Mouse (Mus musculus) heart, embryonic 10.5 days (tissue): Measurements from ENCODE around the gene Dguok. TPM values are rescaled to one million over a fixed set of nuclear protein-coding genes. Genes with fewer than 3 reads are reported as not detected.

ENCODE experiments used
- DNase-seq: peaks from one replicate; pipeline ENCODE4 v3.0.0-alpha.2; 2017; ENCODE audit warnings: low spot score
- H3K27ac ChIP-seq: fragments of 300-500 bp; sonication (generic); 2 replicates; pipeline ENCODE4 v1.5.1; 2016; ENCODE audit warnings: mild to moderate bottlenecking
- H3K27me3 ChIP-seq: fragments of 300-500 bp; sonication (generic); 2 replicates; pipeline ENCODE4 v1.6.1; 2016; ENCODE audit warnings: mild to moderate bottlenecking; ENCODE audit not compliant: poor library complexity, insufficient read depth, severe bottlenecking
- H3K36me3 ChIP-seq: fragments of 300-500 bp; sonication (generic); 2 replicates; pipeline ENCODE4 v1.6.1; 2016; ENCODE audit warnings: mild to moderate bottlenecking, moderate library complexity
- H3K4me1 ChIP-seq: fragments of 300-500 bp; sonication (generic); 2 replicates; pipeline ENCODE4 v1.6.1; 2016; ENCODE audit warnings: mild to moderate bottlenecking
- H3K4me3 ChIP-seq: fragments of 300-500 bp; sonication (generic); 2 replicates; pipeline ENCODE4 v1.5.1; 2016; ENCODE audit warnings: mild to moderate bottlenecking, moderate library complexity
- H3K9me3 ChIP-seq: fragments of 300-500 bp; sonication (generic); 2 replicates; pipeline ENCODE4 v1.6.1; 2016; ENCODE audit warnings: mild to moderate bottlenecking, moderate library complexity
- WGBS: fragments of 180-500 bp; shearing (Covaris S2); methylation state at CpG from one replicate; pipeline ENCODE4 v1.1.7; 2016; 5-methylcytosine and 5-hydroxymethylcytosine counted together
- polyA plus RNA-seq: library from polyadenylated mRNA; unstranded; fragments of >200 nt; fragmentation: Nextera tagmentation; extraction: Ambion mirVana; gene quantifications from 2 replicates; pipeline ENCODE4 v1.2.1, GENCODE M21; 2016

The Dguok gene
- polyA plus RNA-seq, result 56.5 and 59.1 TPM in 2 replicates

DNA sequence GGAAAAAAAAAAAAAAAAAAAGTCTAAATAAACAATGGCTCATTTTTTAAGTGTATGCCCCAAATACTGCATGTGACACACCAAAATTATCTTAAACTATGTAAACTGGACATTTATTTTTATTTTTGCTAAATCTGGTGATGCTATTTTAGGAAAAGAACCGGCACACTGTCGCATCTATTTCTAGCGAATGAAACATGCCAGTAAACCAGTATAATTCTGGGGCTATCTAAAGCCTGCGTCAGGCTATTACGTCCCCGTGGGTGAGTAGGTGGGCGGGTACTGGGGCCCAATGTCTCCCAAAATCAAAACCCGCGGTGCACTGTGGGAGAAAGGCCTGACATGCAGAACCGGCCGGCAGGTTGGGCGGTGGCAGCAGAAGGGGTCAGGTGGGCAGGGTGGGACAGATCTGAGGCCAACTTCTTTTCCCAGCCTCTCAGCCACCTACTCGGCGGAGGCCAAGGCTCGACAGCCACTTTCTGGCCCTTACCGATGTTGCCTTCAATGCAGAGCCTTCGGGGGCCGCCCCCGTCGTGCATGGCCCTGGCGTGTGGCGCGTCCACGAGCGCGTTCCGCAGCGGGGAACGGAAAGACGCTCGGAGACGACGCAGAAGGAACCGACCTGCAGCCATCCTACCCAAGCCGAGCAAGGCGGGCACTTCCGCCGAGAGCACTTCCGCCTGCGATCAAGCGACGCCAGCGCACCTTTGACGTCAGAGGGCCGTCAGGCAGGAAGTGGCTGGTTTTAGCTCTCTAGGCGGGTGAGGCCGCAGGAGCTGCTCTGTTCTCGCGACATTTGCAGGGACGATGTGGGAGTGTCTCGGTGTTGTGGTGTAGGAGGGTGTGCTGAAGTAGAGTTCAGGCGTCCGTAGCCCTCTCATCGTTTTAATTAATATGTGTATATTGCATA is at the start of gene Dguok:
TSS of gene Dguok (minus strand) at position 712 of the 910 bp plus-strand sequence.
- Histone ChIP-seq H3K4me1 (peaks cover 17% of the 10 kb centered on the region), H3K27ac (peak within 1 kb of the TSS; percentile 96), H3K27me3 (no peaks in the 10 kb centered on the region), H3K36me3 (no peaks in the 10 kb centered on the region), H3K9me3 (no peaks in the 10 kb centered on the region), H3K4me3 (peak within 1 kb of the TSS; percentile 84)
- peak; percentile 100 for DNase-seq
- under 1% methylated on average over 54 of the region's 54 CpGs for WGBS

DNA sequence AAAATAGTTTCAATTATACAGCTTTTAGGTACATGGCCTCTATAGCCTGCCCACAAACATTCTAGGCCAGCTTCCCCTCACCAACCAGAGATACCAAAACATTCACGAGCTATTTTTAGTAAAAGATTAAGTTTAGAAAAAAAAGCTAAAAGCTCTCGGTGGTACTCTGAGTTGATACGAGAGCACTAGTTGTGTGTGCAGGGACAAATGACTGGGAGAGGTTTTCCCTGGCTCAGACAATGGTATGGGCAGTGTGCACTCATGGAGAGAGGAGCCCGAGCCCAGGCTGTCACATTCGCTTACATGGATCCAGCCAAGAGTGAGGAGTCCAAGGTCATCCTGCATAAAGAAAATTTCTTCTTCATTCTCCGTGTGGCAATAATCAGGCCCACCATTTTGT is 49.2 kb upstream of the Dguok start:
- 47% methylated on average over 6 of the region's 6 CpGs for WGBS
- peaks cover 36% of the 10 kb centered on the region for H3K36me3 ChIP-seq
- H3K4me1 ChIP-seq, result peaks cover 41% of the 10 kb centered on the region
- no peaks in the 10 kb centered on the region for H3K9me3 ChIP-seq
- no peaks in the 10 kb centered on the region for H3K27me3 ChIP-seq
- H3K27ac ChIP-seq, result peak overlapping the region; percentile 43; the same call in 1 of the 2 replicates
- no peak for DNase-seq
- no peak overlapping the region for H3K4me3 ChIP-seq

- WGBS, result 73% methylated on average over 5 of the region's 5 CpGs
- no peaks in the 10 kb centered on the region for H3K9me3 ChIP-seq
- no peak overlapping the region for H3K4me3 ChIP-seq
- DNase-seq, result no peak
- peaks cover 30% of the 10 kb centered on the region for H3K36me3 ChIP-seq
- no peak overlapping the region for H3K27ac ChIP-seq
- peaks cover 5% of the 10 kb centered on the region; the same call in 1 of the 2 replicates for H3K4me1 ChIP-seq
- no peaks in the 10 kb centered on the region for H3K27me3 ChIP-seq
These were observed 41.6 kb upstream of the Dguok start for GRCm38 (mm10) chr6:83548346-83548745.

DNA sequence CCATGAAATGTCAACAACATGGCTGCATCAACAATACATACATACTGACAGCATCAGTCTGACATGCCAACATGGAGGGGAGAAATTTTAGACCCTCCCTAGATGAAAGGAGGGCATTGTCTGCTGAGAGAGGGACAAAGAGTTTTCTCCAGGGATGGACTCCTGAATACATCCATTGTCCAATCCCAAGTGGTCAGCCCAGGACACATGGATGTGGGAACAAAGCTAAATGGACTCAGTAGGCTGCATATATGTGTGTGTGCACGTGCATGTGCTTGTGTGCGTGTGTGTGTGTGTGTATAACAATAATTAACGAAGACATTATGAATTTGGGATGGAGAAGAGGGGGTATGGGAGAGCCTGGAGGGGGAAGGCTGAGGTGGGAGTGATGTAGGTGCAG is 39.0 kb upstream of the Dguok start:
- Histone ChIP-seq H3K27ac (no peak overlapping the region), H3K4me1 (no peaks in the 10 kb centered on the region), H3K9me3 (no peaks in the 10 kb centered on the region), H3K36me3 (peaks cover 28% of the 10 kb centered on the region), H3K4me3 (no peak overlapping the region), H3K27me3 (no peaks in the 10 kb centered on the region)
- whole genome bisulfite sequencing, result 82% methylated on average over 3 of the region's 3 CpGs
- DNase-seq, result no peak

DNA sequence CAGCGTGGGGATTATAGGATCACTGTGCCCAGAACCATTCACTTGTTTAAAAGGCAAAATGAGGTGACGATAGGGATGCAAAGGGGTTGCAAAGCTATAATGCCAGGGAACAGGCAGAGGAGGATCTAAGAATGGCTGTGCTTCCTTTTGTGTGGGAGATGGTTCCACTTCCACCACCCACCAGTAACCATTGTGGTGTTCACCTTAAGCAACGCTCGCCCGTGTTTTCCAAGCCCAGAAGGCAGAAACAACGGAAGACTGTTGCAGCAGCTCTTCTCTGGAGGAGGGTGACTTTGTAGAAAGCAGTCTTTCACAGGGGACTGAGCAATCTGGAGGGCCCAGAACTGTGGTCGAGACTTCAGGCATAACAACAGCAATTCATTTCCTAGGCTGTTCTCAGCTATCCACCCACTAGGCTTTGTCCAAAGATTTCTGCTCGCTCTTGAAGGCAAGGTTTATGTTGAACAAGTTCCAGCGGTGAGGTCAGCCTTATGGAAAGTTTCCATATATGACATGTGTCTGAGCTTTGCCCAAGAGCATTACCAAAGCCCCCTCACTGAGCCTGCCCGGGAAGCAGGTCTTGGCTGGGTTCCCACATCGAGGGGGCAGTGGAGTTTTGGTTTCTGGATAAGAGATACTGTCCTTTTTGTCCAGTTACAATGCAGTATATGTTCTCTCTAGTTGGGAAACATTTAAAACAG is 35.1 kb upstream of the Dguok start:
- peak overlapping the region; percentile 71 for H3K27ac ChIP-seq
- H3K9me3 ChIP-seq, result no peaks in the 10 kb centered on the region
- peak; percentile 80 for DNase-seq
- H3K27me3 ChIP-seq, result no peaks in the 10 kb centered on the region
- 68% methylated on average over 11 of the region's 11 CpGs for WGBS
- no peak overlapping the region for H3K4me3 ChIP-seq
- peaks cover 20% of the 10 kb centered on the region for H3K36me3 ChIP-seq
- peaks cover 6% of the 10 kb centered on the region; the same call in 1 of the 2 replicates for H3K4me1 ChIP-seq

- Histone ChIP-seq H3K9me3 (no peaks in the 10 kb centered on the region), H3K4me3 (no peak overlapping the region), H3K27me3 (no peaks in the 10 kb centered on the region), H3K36me3 (peaks cover 7% of the 10 kb centered on the region), H3K4me1 (peaks cover 20% of the 10 kb centered on the region), H3K27ac (no peak overlapping the region)
- no peak for DNase-seq
- WGBS, result 33% methylated on average over 4 of the region's 4 CpGs
These were observed 33.2 kb upstream of the Dguok start for GRCm38 (mm10) chr6:83540017-83540416.

- WGBS, result 43% methylated on average over 6 of the region's 6 CpGs
- Histone ChIP-seq H3K4me1 (peaks cover 20% of the 10 kb centered on the region), H3K9me3 (no peaks in the 10 kb centered on the region), H3K36me3 (no peaks in the 10 kb centered on the region), H3K27me3 (no peaks in the 10 kb centered on the region), H3K27ac (peak overlapping the region; percentile 47; the same call in 1 of the 2 replicates), H3K4me3 (no peak overlapping the region)
- no peak for DNase-seq
These were observed 30.0 kb upstream of the Dguok start for GRCm38 (mm10) chr6:83536795-83537059.

DNA sequence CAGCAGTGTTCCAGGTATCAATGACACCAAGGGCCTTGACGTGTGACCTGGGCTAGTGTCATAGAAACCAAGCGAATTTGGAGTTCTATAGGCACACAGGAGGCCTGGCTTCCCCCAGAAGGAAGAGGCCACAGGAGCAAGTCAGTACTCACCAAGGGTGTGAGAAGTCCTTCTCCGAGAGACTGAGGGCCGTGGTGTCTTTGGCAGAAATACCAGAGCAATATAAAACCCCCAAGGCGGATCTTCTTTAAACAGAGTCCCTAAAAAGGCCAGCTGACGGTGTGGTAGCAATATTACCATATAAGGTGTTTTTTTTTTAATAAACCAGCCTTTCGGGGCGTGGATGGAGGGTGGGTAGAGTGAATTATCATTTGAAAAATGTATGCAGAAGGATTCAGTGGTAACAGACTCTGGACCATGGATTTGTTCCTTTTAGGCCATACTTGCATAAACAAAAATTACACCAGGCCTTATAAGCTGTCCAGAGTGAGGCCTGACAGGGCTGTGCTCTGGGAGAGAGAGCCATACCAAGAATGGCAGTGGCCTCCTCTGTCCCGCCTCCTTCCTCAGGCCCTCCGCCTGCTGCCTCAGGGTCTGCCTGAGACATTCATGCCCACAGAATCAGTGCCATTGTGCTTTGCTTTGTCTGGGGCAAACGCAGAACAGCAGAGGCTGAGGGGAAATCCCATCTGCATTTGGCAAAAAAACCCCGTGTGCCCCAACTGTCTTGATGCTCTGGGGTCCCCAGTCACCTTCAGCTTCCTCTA is 29.4 kb upstream of the Dguok start, which contains the start of gene Actg2:
TSS of gene Actg2 (minus strand) at position 238 of the 767 bp plus-strand sequence.
- DNase-seq, result no peak
- 67% methylated on average over 12 of the region's 12 CpGs for WGBS
- Histone ChIP-seq H3K4me1 (peaks cover 20% of the 10 kb centered on the region), H3K36me3 (no peaks in the 10 kb centered on the region), H3K27me3 (no peaks in the 10 kb centered on the region), H3K9me3 (no peaks in the 10 kb centered on the region), H3K27ac (peak within 1 kb of the TSS; percentile 47; the same call in 1 of the 2 replicates), H3K4me3 (no peak within 1 kb of the TSS)

- no peaks in the 10 kb centered on the region for H3K9me3 ChIP-seq
- DNase-seq, result no peak
- no peak overlapping the region for H3K4me3 ChIP-seq
- H3K36me3 ChIP-seq, result no peaks in the 10 kb centered on the region
- H3K4me1 ChIP-seq, result peaks cover 14% of the 10 kb centered on the region
- H3K27me3 ChIP-seq, result no peaks in the 10 kb centered on the region
- no peak overlapping the region for H3K27ac ChIP-seq
- WGBS, result 82% methylated on average over 2 of the region's 2 CpGs
These were observed 25.8 kb upstream of the Dguok start for GRCm38 (mm10) chr6:83532608-83533007.

DNA sequence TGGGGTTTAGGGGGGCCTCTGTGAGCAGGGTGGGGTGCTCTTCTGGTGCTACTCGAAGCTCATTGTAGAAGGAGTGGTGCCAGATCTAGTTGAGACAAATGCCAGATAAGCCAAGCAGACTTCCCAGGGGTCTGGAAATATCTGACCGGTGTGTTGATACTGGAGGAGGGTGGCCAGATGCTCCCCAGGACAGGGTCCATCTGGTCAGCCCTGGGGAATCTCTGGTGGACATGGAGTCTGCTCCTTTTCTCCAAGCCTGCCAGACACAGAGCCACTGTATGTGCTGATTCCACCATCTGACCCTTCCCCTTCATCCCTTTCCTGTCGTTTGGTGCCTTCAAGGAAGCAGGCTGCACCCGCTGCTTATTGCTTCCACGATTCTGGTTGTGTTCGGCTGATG is 16.4 kb upstream of the Dguok start:
- peaks cover 28% of the 10 kb centered on the region for H3K4me1 ChIP-seq
- H3K27me3 ChIP-seq, result no peaks in the 10 kb centered on the region
- H3K4me3 ChIP-seq, result peak overlapping the region; percentile 16; the same call in 1 of the 2 replicates
- H3K27ac ChIP-seq, result peak overlapping the region; percentile 65
- H3K36me3 ChIP-seq, result no peaks in the 10 kb centered on the region
- no peak for DNase-seq
- no peaks in the 10 kb centered on the region for H3K9me3 ChIP-seq
- 16% methylated on average over 6 of the region's 6 CpGs for WGBS

GRCm38 (mm10) chr6:83521784-83522183 is 15.0 kb upstream of the Dguok start:
- H3K27me3 ChIP-seq, result no peaks in the 10 kb centered on the region
- no peak overlapping the region for H3K4me3 ChIP-seq
- WGBS, result 24% methylated on average over 6 of the region's 6 CpGs
- H3K4me1 ChIP-seq, result peaks cover 28% of the 10 kb centered on the region
- no peaks in the 10 kb centered on the region for H3K36me3 ChIP-seq
- no peaks in the 10 kb centered on the region for H3K9me3 ChIP-seq
- no peak for DNase-seq
- peak overlapping the region; percentile 31; the same call in 1 of the 2 replicates for H3K27ac ChIP-seq

DNA sequence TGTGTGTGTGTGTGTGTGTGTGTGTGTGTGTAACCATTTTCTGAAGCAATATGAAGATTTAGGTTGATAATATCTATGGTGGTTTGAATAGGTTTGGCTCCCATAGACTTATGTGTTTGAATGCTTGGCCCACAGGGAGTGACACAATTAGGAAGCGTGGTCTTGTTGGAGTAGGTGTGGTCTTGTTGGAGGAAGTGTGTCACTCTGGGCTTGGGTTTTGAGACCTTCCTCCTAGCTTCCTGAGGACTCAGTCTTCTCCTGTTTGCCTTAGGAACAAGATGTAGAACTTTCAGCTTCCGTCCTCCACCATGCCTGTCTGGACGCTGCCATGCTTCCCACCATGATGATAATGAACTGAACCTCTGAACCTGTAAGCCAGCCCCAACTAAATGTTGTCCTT is 11.9 kb upstream of the Dguok start:
- H3K36me3 ChIP-seq, result no peaks in the 10 kb centered on the region
- no peak for DNase-seq
- H3K27me3 ChIP-seq, result no peaks in the 10 kb centered on the region
- 75% methylated on average over 3 of the region's 3 CpGs for WGBS
- no peak overlapping the region for H3K27ac ChIP-seq
- H3K9me3 ChIP-seq, result no peaks in the 10 kb centered on the region
- no peak overlapping the region for H3K4me3 ChIP-seq
- H3K4me1 ChIP-seq, result peaks cover 19% of the 10 kb centered on the region
